Mouse (Mus musculus) hindbrain, embryonic 12.5 days (tissue): Measurements from ENCODE around the gene Amigo3. TPM values are rescaled to one million over a fixed set of nuclear protein-coding genes. Genes with fewer than 3 reads are reported as not detected.
"Not testable (repeated sequence)": the region's sequence is repeated elsewhere in the genome, so short reads cannot be mapped to it uniquely, and the experiment has no call there.

Experiments
- ATAC-seq: fragments of 200-750 bp; cut with Nextera tagmentation; 2 replicates; pipeline ENCODE4 v1.8.0; 2017; ENCODE audit warnings: moderate TSS enrichment; ENCODE audit not compliant: low FRiP score
- H3K27ac ChIP-seq: fragments of 300-500 bp; sonication (generic); 2 replicates; pipeline ENCODE4 v1.5.1; 2016; ENCODE audit warnings: mild to moderate bottlenecking
- H3K27me3 ChIP-seq: fragments of 300-500 bp; sonication (generic); 2 replicates; pipeline ENCODE4 v1.6.1; 2016; ENCODE audit warnings: mild to moderate bottlenecking
- H3K36me3 ChIP-seq: fragments of 300-500 bp; sonication (generic); 2 replicates; pipeline ENCODE4 v1.6.1; 2016; ENCODE audit warnings: mild to moderate bottlenecking
- H3K4me1 ChIP-seq: fragments of 300-500 bp; sonication (generic); 2 replicates; pipeline ENCODE4 v1.6.1; 2016
- H3K4me2 ChIP-seq: fragments of 300-500 bp; sonication (generic); replicated peaks from 2 replicates; pipeline ENCODE4 v1.6.1; 2016; ENCODE audit warnings: mild to moderate bottlenecking
- H3K4me3 ChIP-seq: fragments of 300-500 bp; sonication (generic); 2 replicates; pipeline ENCODE4 v1.5.1; 2016; ENCODE audit warnings: mild to moderate bottlenecking
- H3K9ac ChIP-seq: fragments of 300-500 bp; sonication (generic); 2 replicates; pipeline ENCODE4 v1.6.1; 2016; ENCODE audit warnings: mild to moderate bottlenecking, moderate library complexity
- H3K9me3 ChIP-seq: fragments of 300-500 bp; sonication (generic); replicated peaks from 2 replicates; pipeline ENCODE4 v1.6.1; 2016; ENCODE audit warnings: mild to moderate bottlenecking
- WGBS: fragments of 180-500 bp; shearing (Covaris S2); methylation state at CpG from one replicate; pipeline ENCODE4 v1.1.7; 2016; 5-methylcytosine and 5-hydroxymethylcytosine counted together
- polyA plus RNA-seq: library from polyadenylated mRNA; unstranded; fragments of >200 nt; fragmentation: Nextera tagmentation; extraction: Ambion mirVana; gene quantifications from 2 replicates; pipeline ENCODE4 v1.2.1, GENCODE M21; 2016

Amigo3 gene
- 3.9 TPM in 2 replicates for polyA plus RNA-seq

DNA sequence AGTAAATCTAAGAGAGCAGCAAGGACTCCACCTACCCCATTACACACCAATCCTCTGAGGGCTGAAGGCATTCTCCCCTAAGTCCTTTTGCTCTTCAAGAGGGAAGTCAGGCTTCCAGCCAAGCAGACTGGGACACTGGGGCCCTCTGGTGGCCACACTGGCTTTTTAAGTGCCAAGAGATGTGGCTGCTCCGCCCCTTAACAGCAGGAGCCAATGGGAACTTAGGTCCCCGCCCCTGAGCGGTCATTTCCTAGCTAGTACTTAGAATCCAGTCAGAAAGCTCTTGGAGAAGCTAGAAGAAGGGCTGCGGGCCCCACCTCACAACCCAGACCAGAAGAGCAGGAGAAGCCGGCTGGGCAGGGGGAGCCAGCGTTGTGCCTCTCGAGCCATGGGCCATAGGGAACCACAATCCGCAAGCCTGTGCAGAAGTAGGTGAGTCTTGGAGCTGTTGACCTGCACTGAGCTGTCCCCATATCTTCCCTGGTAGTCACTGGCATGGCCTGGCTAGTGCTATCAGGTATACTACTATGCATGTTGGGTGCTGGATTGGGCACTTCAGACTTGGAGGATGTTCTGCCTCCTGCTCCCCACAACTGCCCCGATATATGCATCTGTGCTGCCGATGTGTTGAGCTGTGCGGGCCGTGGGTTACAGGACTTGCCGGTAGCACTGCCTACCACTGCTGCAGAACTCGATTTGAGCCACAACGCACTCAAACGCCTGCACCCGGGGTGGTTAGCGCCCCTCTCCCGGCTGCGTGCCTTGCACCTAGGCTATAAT is at the start of gene Amigo3:
TSS of gene Amigo3 (plus strand) at position 275 of the 780 bp plus-strand sequence.
- 60% methylated on average over 20 of the region's 20 CpGs for WGBS
- peak within 1 kb of the TSS; percentile 36 for H3K4me2 ChIP-seq
- no peak within 1 kb of the TSS for H3K27ac ChIP-seq
- no peaks in the 10 kb centered on the region for H3K27me3 ChIP-seq
- no peaks in the 10 kb centered on the region for H3K9me3 ChIP-seq
- ATAC-seq, result peak; percentile 20; the same call in 1 of the 2 replicates
- H3K36me3 ChIP-seq, result peaks cover 67% of the 10 kb centered on the region
- H3K4me3 ChIP-seq, result no peak within 1 kb of the TSS
- no peak within 1 kb of the TSS for H3K9ac ChIP-seq
- peaks cover 23% of the 10 kb centered on the region for H3K4me1 ChIP-seq

DNA sequence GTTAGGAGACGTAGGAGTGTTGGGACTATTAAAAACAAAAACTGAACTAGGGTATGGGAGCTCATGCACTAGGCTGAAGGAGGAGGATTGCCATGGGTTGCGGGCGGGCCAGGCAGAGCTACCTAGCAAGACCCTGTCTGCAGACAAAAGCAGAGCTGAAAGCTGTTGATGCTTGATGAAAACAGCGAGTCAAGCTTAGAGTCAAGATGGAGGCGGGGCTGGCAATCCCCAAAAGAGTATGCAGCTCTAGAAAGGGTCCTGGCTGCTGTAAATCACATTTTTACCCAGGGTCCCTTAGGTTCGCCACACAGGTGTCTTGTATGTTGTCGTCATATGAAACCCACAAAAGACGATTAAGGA is 49.4 kb upstream of the Amigo3 start:
- H3K9me3 ChIP-seq, result no peaks in the 10 kb centered on the region
- H3K4me3 ChIP-seq, result peak overlapping the region; percentile 98
- peaks cover 26% of the 10 kb centered on the region for H3K4me1 ChIP-seq
- H3K4me2 ChIP-seq, result peak overlapping the region; percentile 84
- H3K27ac ChIP-seq, result peak overlapping the region; percentile 96
- 20% methylated on average over 8 of the region's 8 CpGs for WGBS
- H3K27me3 ChIP-seq, result no peaks in the 10 kb centered on the region
- no peak for ATAC-seq
- H3K36me3 ChIP-seq, result no peaks in the 10 kb centered on the region
- H3K9ac ChIP-seq, result peak overlapping the region; percentile 96

DNA sequence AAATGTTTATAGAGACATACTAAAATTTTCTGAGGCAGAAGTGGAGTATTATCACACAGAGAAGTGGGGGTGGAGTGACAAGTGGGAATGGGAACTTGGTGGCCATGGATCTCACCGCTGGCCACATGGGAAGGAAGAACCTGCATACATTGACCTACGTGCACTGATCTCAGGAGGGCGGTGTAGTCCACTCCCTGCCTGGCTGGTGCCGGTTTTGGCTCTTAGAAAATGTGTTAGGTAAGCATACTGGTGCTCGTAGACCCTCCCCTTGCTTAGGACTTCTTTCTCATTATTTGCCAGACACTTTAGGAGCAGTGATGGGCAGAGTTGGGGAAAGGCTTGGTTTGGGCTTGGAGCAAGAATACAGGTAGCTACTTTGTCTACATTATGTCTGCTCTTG is 44.9 kb upstream of the Amigo3 start:
- H3K27me3 ChIP-seq, result no peaks in the 10 kb centered on the region
- H3K4me1 ChIP-seq, result peaks cover 22% of the 10 kb centered on the region
- H3K4me3 ChIP-seq, result no peak overlapping the region
- no peak overlapping the region for H3K27ac ChIP-seq
- no peak overlapping the region for H3K9ac ChIP-seq
- peaks cover 7% of the 10 kb centered on the region for H3K36me3 ChIP-seq
- WGBS, result 93% methylated on average over 5 of the region's 5 CpGs
- no peak overlapping the region for H3K4me2 ChIP-seq
- no peak for ATAC-seq
- H3K9me3 ChIP-seq, result no peaks in the 10 kb centered on the region

DNA sequence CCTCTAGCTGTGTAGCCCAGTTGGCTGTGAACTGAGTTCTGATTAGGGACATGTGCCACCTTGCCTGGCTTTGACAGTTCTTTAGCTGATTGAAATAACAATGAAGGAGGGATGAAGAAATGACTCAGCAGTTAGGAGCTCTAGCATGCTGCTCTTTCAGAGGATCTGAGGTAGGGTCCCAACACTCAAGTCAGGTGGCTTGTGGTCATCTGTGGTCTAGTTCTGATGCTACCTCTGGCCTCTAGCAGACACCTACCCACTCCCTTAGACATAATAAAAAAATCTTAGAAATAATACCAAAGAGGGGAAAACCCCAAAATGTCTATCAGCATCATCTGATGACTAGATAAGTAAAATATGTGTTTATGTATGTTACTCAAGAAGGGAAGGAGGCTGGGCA is 42.6 kb upstream of the Amigo3 start:
- H3K27ac ChIP-seq, result no peak overlapping the region
- H3K9ac ChIP-seq, result no peak overlapping the region
- H3K27me3 ChIP-seq, result no peaks in the 10 kb centered on the region
- no peak for ATAC-seq
- peaks cover 2% of the 10 kb centered on the region; the same call in 1 of the 2 replicates for H3K4me1 ChIP-seq
- no peaks in the 10 kb centered on the region for H3K9me3 ChIP-seq
- no peak overlapping the region for H3K4me2 ChIP-seq
- no peak overlapping the region for H3K4me3 ChIP-seq
- H3K36me3 ChIP-seq, result peaks cover 7% of the 10 kb centered on the region

DNA sequence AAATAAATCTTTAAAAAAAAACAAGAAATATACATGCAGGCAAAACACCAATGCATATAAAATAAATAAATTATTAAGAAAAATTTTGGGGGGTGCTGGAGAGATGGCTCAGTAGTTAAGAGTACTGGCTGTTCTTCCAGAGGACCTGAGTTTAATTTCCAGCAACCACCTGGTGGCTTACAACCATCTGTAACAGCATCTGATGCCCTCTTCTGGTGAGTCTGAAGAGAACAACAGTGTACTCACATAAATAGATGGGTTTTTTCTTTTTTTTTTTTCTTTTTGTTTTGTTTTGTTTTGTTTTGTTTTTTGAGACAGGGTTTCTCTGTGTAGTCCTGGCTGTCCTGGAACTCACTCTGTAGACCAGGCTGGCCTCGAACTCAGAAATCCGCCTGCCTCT is 39.4 kb upstream of the Amigo3 start:
- not testable (repeated sequence) for H3K4me1 ChIP-seq, H3K4me2 ChIP-seq, H3K9me3 ChIP-seq, H3K36me3 ChIP-seq, H3K4me3 ChIP-seq, H3K9ac ChIP-seq, H3K27ac ChIP-seq, ATAC-seq, H3K27me3 ChIP-seq
- 96% methylated on average over 2 of the region's 2 CpGs for WGBS

DNA sequence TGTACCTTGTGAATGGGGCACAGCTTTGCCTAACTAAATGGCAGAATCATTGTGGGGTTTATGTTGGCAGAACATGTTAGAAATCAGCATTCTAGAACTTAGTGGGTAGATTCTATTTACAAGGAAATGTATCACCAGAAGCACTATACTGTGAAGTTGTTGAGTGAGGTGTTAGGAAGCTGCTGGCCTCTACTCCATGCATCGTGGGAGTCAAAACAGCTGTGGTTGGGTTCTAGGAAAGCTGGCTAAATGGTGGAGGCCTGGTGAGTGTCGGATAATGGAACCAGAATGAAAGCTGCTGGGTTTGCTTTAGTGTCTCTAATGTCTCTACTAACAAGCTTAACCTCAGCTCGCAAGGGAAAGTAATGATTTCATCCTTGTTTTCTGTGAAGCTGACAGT is 35.8 kb upstream of the Amigo3 start:
- Histone ChIP-seq H3K4me1 (no peaks in the 10 kb centered on the region), H3K9ac (no peak overlapping the region), H3K9me3 (no peaks in the 10 kb centered on the region), H3K4me2 (no peak overlapping the region), H3K36me3 (peaks cover 7% of the 10 kb centered on the region), H3K27me3 (no peaks in the 10 kb centered on the region), H3K27ac (no peak overlapping the region), H3K4me3 (no peak overlapping the region)
- no peak for ATAC-seq
- WGBS, result 84% methylated on average over 3 of the region's 3 CpGs

DNA sequence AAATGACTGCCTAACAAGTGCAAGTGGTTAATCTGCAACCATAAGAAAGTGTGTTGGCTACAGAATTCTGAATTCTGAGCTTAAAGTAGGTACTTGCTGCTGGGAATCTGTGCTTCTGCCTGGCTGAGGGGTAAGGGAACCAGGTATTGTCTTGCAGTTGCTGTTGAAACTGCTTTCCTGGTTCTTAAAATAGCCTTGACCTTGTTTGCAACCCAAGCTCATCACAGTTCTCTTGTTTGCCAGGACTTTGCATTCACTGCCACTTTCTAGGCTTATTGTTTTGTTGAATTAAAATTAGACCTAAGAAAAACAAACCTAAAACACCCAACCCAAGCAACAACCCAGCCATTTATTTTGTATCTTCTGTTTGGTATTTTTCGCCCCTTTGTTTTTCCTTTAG is 32.2 kb upstream of the Amigo3 start:
- no peak overlapping the region for H3K9ac ChIP-seq
- no peaks in the 10 kb centered on the region for H3K4me1 ChIP-seq
- no peak overlapping the region for H3K4me3 ChIP-seq
- no peak for ATAC-seq
- H3K4me2 ChIP-seq, result no peak overlapping the region
- WGBS, result 86% methylated on average over 1 of the region's 1 CpGs
- H3K36me3 ChIP-seq, result peaks cover 21% of the 10 kb centered on the region
- H3K27me3 ChIP-seq, result no peaks in the 10 kb centered on the region
- H3K9me3 ChIP-seq, result no peaks in the 10 kb centered on the region
- H3K27ac ChIP-seq, result no peak overlapping the region

DNA sequence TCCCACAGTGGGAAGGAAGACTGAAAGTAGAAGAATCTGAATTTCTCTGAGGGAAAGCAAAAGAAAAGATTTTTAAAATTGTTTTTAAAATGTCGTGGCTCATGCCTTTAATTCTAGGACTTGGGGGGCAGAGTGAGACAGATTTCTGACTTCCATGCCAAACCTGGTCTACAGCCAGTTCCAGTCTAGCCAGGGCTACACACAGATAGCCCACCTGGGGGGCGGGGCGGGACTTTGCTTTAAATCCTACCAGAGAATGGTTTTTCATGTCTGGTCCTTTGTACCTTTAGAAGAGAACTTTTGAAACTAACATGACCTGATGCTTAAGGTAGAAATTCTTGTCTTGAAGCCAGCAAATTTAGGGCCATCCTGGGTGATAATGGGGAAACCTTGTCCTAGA is 29.7 kb upstream of the Amigo3 start:
- 91% methylated on average over 3 of the region's 3 CpGs for WGBS
- H3K4me1 ChIP-seq, result no peaks in the 10 kb centered on the region
- ATAC-seq, result no peak

DNA sequence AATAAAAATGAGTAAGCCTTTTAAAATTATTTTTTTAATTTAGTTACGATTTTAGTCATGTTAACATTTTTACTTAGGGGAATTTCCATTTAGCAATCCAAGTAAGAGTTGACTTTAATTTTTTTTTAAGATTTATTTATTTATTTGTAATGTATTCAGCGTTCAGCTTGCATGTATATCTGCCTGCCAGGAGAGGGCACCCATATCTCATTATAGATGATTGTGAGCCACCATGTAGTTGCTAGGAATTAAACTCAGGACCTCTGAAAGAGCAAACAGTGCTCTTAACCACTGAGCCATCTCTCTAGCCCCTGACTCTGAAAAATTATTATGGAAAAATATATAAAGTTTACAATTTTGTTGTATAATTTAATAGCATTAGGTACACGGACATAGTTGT is 26.4 kb upstream of the Amigo3 start:
- WGBS, result 91% methylated on average over 3 of the region's 3 CpGs
- no peaks in the 10 kb centered on the region for H3K27me3 ChIP-seq
- H3K4me3 ChIP-seq, result no peak overlapping the region
- no peak for ATAC-seq
- H3K27ac ChIP-seq, result no peak overlapping the region
- H3K9me3 ChIP-seq, result no peaks in the 10 kb centered on the region
- H3K4me1 ChIP-seq, result no peaks in the 10 kb centered on the region
- H3K9ac ChIP-seq, result no peak overlapping the region
- H3K4me2 ChIP-seq, result no peak overlapping the region
- H3K36me3 ChIP-seq, result peaks cover 48% of the 10 kb centered on the region

More for the DNA sequence above, 29.7 kb upstream of the Amigo3 start:
- no peak overlapping the region for H3K4me3 ChIP-seq
- H3K9me3 ChIP-seq, result no peaks in the 10 kb centered on the region
- H3K9ac ChIP-seq, result no peak overlapping the region
- peaks cover 43% of the 10 kb centered on the region for H3K36me3 ChIP-seq
- H3K4me2 ChIP-seq, result no peak overlapping the region
- H3K27me3 ChIP-seq, result no peaks in the 10 kb centered on the region
- no peak overlapping the region for H3K27ac ChIP-seq

DNA sequence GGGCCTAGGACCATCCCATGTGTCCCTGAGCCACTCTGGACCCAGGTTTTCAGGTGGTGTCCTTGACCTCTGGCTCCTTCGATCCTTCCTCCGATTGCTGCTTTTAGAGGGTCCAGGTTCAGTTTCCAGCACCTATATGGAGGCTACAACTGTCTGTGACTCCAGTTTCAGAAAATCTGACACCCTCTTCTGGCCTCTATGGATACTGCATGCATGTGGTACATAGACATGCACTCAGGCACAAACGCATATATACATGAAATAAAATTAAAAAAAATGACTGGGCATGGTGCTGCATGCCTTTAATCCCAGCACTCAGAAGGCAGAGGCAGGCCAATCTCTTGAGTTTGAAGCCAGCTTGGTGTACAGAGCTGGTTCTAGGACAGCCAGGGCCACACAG is 25.1 kb upstream of the Amigo3 start:
- H3K27me3 ChIP-seq, result no peaks in the 10 kb centered on the region
- H3K27ac ChIP-seq, result no peak overlapping the region
- H3K4me2 ChIP-seq, result no peak overlapping the region
- no peak overlapping the region for H3K4me3 ChIP-seq
- no peaks in the 10 kb centered on the region for H3K4me1 ChIP-seq
- ATAC-seq, result no peak
- no peaks in the 10 kb centered on the region for H3K9me3 ChIP-seq
- H3K9ac ChIP-seq, result no peak overlapping the region
- peaks cover 60% of the 10 kb centered on the region for H3K36me3 ChIP-seq
- 96% methylated on average over 3 of the region's 3 CpGs for WGBS

DNA sequence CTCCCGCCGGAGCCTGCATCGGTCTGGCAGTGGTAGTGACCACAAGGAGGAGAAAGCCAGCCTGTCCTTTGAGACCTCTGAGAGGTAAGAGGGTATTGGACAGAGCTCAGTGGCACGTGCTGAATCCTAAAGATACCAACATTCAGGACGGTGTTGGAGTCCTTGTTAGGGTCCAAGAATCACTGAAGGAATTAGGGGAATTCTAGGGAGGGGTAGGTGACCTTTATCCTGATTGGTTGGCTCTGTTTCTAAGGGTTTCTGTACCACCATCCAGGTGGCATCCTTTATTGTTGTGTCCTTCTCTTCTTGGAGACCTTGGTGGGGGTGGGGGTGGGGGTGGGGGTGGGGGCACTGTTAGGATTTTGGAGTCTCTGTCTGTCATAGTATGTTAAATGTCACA is 20.8 kb upstream of the Amigo3 start:
- H3K4me1 ChIP-seq, result no peaks in the 10 kb centered on the region
- no peak overlapping the region for H3K27ac ChIP-seq
- no peaks in the 10 kb centered on the region for H3K9me3 ChIP-seq
- H3K4me3 ChIP-seq, result no peak overlapping the region
- WGBS, result 90% methylated on average over 5 of the region's 5 CpGs
- peaks cover 55% of the 10 kb centered on the region for H3K36me3 ChIP-seq
- no peak overlapping the region for H3K9ac ChIP-seq
- ATAC-seq, result no peak
- H3K27me3 ChIP-seq, result no peaks in the 10 kb centered on the region
- no peak overlapping the region for H3K4me2 ChIP-seq

DNA sequence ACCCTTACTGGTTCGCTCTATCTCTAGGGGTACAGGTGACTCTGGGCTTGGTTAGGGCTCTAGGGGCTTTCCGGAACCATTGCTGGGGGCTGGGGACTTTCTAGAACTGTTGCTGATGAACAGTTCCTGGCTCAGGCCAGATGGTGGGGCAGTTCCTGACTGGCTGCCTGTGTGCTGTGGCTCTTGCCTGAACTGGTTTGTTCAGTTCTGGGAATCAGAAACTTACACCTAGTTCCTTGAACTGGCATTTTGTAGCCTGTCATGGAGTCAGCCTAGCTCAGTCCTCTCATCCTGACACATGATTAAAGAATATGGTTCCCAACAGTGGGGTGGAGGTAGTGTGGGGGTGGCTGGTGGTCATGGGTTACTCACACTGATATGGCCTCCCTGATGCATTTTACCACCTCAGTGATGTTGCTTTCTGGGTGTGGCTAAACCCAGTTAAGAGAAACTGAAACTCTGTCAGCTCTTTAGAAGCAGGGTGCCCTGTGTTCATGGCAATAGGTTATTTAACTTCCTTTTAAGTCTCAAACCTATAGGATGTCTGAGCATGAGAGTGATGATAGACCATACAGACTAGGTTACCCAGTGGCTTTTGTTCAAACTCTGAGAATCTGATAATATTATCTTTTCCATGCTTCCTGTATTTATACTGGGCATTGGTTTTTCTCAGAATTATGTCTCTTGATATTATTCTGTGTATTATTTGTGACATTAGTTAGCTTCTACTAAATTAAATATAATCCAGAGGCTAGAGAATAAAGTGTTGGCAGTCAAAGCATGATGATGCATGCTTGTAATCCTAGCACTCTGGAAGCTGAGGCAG is 17.4 kb upstream of the Amigo3 start:
- Histone ChIP-seq H3K27ac (no peak overlapping the region), H3K4me3 (no peak overlapping the region), H3K9me3 (no peaks in the 10 kb centered on the region), H3K9ac (no peak overlapping the region), H3K27me3 (no peaks in the 10 kb centered on the region), H3K4me2 (no peak overlapping the region), H3K36me3 (peaks cover 63% of the 10 kb centered on the region), H3K4me1 (no peaks in the 10 kb centered on the region)
- WGBS, result 93% methylated on average over 2 of the region's 2 CpGs
- ATAC-seq, result no peak
